Mouse (Mus musculus) hindbrain, postnatal 0 days (tissue): Measurements from ENCODE around the gene Btg1. TPM values are rescaled to one million over a fixed set of nuclear protein-coding genes. Genes with fewer than 3 reads are reported as not detected.

Experiments used
- ATAC-seq: fragments of 200-750 bp; cut with Nextera tagmentation; 2 replicates; pipeline ENCODE4 v1.8.0; 2017; ENCODE audit warnings: mild to moderate bottlenecking, moderate TSS enrichment, moderate library complexity
- DNase-seq: peaks from one replicate; pipeline ENCODE4 v3.0.0-alpha.2; 2015; ENCODE audit warnings: low spot score
- H3K27ac ChIP-seq: fragments of 300-500 bp; sonication (generic); 2 replicates; pipeline ENCODE4 v1.5.1; 2014; ENCODE audit warnings: mild to moderate bottlenecking
- H3K27me3 ChIP-seq: fragments of 300-500 bp; sonication (generic); 2 replicates; pipeline ENCODE4 v1.6.1; 2014; ENCODE audit warnings: low read length, mixed read lengths; ENCODE audit not compliant: insufficient read depth
- H3K36me3 ChIP-seq: fragments of 300-500 bp; sonication (generic); 2 replicates; pipeline ENCODE4 v1.6.1; 2014; ENCODE audit warnings: low read length, mixed read lengths; ENCODE audit not compliant: insufficient read depth
- H3K4me1 ChIP-seq: fragments of 300-500 bp; sonication (generic); 2 replicates; pipeline ENCODE4 v1.6.1; 2014; ENCODE audit warnings: antibody characterized with exemption, low read length, mixed read lengths; ENCODE audit not compliant: insufficient read depth
- H3K4me2 ChIP-seq: fragments of 300-500 bp; sonication (generic); 2 replicates; pipeline ENCODE4 v1.6.1; 2014; ENCODE audit warnings: low read depth, mild to moderate bottlenecking, low read length, moderate library complexity, mixed read lengths
- H3K4me3 ChIP-seq: fragments of 300-500 bp; sonication (generic); 2 replicates; pipeline ENCODE4 v1.5.1; 2014; ENCODE audit warnings: low read length
- H3K9ac ChIP-seq: fragments of 300-500 bp; sonication (generic); replicated peaks from 2 replicates; pipeline ENCODE4 v1.6.1; 2014; ENCODE audit warnings: mild to moderate bottlenecking, low read length, moderate library complexity, mixed read lengths
- H3K9me3 ChIP-seq: fragments of 300-500 bp; sonication (generic); 2 replicates; pipeline ENCODE4 v1.6.1; 2016; ENCODE audit warnings: low read length, mixed read lengths
- CTCF ChIP-seq: IDR thresholded peaks from 2 replicates; pipeline ENCODE4 v1.5.1; 2016; ENCODE audit warnings: antibody characterized with exemption, control low read depth, low read depth
- WGBS: fragments of 180-500 bp; shearing (Covaris S2); extraction: QIAGEN DNeasy Blood & Tissue Kit; methylation state at CpG from one replicate; pipeline ENCODE4 v1.1.7; 2014; 5-methylcytosine and 5-hydroxymethylcytosine counted together
- polyA plus RNA-seq: library from polyadenylated mRNA; unstranded; fragments of >200 nt; fragmentation: Nextera tagmentation; extraction: Ambion mirVana; gene quantifications from 2 replicates; pipeline ENCODE4 v1.2.1, GENCODE M21; 2015
- total RNA-seq: library from RNA; depleted of rRNA; stranded (reverse); fragments of >200 nt; gene quantifications from 2 replicates; pipeline ENCODE4 v1.2.3, GENCODE M21; 2014

Btg1 gene
- total and polyA plus RNA-seq, 2 experiments from 2014 or later: 18.9 to 28.6 TPM

DNA sequence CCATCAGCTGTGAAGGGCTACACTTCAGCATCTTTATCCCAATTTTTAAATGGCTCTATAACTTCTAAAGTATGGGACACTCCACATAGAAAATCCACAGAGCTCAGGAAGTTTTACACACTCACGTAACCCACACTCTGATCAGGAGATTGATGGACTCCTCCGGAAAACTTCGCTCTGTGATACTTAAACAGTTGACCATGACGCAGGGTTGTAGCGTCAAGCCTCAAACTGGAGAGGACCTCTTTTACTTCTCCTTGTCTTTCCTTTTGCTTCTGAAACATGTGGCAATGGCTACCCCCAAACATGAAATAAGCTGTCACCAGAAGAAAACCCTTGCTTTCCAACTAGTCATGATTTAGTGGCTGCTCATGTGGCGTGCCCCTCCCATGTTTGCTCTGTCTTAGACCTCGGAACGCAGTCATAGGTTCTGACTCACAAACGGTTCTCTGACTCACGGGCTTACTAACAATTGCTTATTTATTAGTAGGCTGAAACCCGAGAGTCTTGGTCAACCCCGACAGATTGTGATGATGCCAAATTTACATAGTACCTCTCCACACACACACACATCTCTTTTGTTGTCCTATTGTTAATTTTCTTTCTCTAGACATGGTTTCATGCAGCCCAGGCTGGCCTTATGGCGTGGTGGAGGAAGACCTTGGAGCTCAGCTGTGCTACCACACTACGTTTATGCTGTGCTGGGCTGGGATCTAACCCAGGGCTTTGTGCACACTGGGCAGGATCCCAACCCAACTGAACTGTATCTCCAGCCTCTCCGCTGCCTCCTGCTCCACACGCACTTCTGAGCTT, 11.5 kb downstream of the Btg1 start:
- WGBS: 82% methylated on average over 16 of the region's 16 CpGs
- DNase-seq (no peak), ATAC-seq (0 out of 2 replicates have a peak, but pooled peaks have one; percentile 30)
- peaks cover 17% of the 10 kb centered on the region for H3K4me1 ChIP-seq
- no peak overlapping the region for H3K4me2 ChIP-seq
- 0 out of 2 replicates have a peak, but pooled peaks cover 7% of the 10 kb centered on the region for H3K36me3 ChIP-seq
- H3K4me3 ChIP-seq: no peak overlapping the region
- TF ChIP-seq CTCF: no peak
- H3K9me3 ChIP-seq: no peaks in the 10 kb centered on the region
- no peak overlapping the region for H3K9ac ChIP-seq
- no peak overlapping the region for H3K27ac ChIP-seq
- H3K27me3 ChIP-seq: no peaks in the 10 kb centered on the region

DNA sequence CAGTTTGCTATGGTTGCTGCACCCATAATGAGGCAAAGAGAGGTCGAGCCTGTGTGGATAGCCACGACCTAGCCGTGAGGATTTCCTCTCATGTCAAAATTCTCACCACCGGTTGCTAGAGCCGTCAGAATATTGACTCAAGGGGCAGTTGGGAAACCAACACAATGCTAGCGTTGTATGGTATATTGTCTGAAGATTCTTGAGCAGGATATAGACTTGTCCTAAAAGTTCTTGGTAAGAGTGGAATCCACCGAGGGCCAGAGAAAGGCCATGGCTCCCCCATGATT, 12.1 kb downstream of the Btg1 start:
- Histone ChIP-seq H3K27me3 (no peaks in the 10 kb centered on the region), H3K9ac (no peak overlapping the region), H3K9me3 (no peaks in the 10 kb centered on the region), H3K4me2 (no peak overlapping the region), H3K4me3 (no peak overlapping the region), H3K27ac (no peak overlapping the region), H3K4me1 (peaks cover 14% of the 10 kb centered on the region; the same call in 1 of the 2 replicates), H3K36me3 (0 out of 2 replicates have a peak, but pooled peaks cover 7% of the 10 kb centered on the region)
- ATAC-seq (no peak), DNase-seq (no peak)
- TF ChIP-seq CTCF: no peak
- 84% methylated on average over 7 of the region's 7 CpGs for WGBS

DNA sequence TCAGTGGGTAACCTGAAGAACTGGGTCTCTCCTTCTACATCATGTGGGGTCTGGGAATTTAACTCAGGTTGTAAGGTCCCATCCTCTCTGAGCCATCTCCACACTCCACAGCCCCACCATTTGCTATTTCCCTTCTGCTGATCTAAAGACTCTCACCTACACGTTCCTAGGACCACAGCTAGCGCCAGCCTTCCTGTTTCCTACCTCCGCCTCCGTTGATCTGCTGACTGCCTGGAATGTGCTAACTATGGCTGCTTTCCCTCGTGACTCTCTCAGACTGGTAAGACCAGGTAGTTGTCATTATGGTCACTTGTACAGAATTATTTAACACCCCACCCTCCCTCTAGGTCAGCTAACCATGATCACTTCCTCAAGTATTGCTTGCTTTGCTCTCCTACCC, 13.3 kb downstream of the Btg1 start:
- Histone ChIP-seq H3K27me3 (no peaks in the 10 kb centered on the region), H3K4me1 (0 out of 2 replicates have a peak, but pooled peaks cover 8% of the 10 kb centered on the region), H3K4me3 (no peak overlapping the region), H3K27ac (no peak overlapping the region), H3K9ac (no peak overlapping the region), H3K9me3 (no peaks in the 10 kb centered on the region), H3K36me3 (0 out of 2 replicates have a peak, but pooled peaks cover 7% of the 10 kb centered on the region), H3K4me2 (no peak overlapping the region)
- WGBS: 86% methylated on average over 5 of the region's 5 CpGs
- DNase-seq: no peak
- no peak for ATAC-seq
- no peak for TF ChIP-seq CTCF

DNA sequence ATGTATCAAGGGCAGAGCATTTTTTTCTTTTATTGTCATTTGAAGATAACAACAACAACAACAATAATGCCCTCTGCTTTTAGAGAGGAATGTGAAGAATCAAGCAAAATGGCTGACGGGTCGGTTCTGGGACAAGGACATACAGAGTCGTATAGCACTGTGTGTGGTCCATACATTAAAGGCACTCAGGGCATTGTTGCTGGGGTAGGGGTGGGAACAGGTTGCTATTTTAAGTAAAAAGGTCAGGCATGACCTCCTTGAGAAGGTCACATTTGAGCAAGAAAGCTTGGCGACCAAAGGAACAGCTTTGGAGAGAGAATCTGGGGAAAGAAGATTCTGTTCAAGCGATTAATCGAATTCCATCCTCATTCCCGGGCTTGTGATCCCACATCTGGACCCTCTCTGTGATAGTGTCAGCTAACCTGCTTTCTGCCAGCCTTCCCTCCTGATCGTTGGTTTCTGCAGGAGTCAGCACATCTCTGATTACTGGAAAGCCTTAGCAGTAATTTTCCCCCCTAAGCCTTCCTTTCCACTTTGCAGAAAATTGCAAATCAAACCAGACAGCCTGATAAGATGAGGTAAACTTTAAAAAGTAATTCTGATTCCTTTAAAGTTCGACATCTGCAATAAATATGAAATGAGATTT, 14.4 kb downstream of the Btg1 start:
- H3K4me1 ChIP-seq: 0 out of 2 replicates have a peak, but pooled peaks cover 8% of the 10 kb centered on the region
- H3K36me3 ChIP-seq: 0 out of 2 replicates have a peak, but pooled peaks cover 7% of the 10 kb centered on the region
- H3K9ac ChIP-seq: no peak overlapping the region
- TF ChIP-seq CTCF: no peak
- H3K9me3 ChIP-seq: no peaks in the 10 kb centered on the region
- no peak overlapping the region for H3K4me3 ChIP-seq
- H3K27me3 ChIP-seq: no peaks in the 10 kb centered on the region
- WGBS: 54% methylated on average over 9 of the region's 9 CpGs
- no peak for DNase-seq
- no peak overlapping the region for H3K4me2 ChIP-seq
- H3K27ac ChIP-seq: no peak overlapping the region; the same call in 1 of the 2 replicates
- ATAC-seq: no peak

DNA sequence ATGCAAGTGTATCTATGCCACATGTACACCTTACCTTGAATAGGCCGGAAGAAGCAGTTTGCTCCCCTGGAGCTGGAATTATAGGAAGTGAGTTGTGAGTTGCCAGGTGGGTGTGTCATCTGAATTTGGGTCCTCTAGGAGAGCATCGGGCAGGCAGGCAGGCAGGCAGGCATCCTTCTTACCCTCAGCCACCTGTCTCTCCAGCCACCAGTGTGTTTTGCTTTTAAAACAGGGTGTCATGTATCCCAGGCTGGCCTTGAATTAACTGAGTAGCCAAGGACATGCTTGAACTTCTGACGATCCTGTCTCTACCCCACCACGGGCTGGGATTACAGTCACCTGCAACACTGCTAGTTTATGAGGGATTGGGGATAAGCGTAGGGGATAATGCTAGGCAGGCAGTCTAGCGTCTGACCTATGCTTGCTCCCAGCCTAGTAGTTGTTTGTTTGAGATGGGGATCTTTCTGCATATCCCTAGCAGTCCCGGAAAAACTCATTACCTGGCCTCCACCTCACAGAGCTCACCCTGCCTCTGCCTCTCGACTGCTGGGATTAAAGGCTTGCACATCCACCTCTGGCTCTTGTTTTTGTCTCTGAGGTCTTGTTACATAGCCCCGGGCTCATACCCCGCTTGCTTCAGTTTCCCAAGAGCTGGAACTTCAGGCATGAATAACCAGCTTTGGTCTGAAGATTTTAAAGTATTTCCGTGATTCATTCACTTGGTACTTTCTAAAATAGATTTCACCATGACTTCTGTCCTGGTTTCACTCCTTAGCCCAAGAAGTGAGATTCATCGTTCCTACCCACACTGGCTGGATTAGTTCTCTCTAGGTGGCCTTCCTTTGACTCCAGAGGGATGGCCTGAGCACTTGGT, 15.7 kb downstream of the Btg1 start:
- Histone ChIP-seq H3K4me1 (0 out of 2 replicates have a peak, but pooled peaks cover 8% of the 10 kb centered on the region), H3K27me3 (no peaks in the 10 kb centered on the region), H3K27ac (no peak overlapping the region), H3K9ac (no peak overlapping the region), H3K9me3 (no peaks in the 10 kb centered on the region), H3K36me3 (0 out of 2 replicates have a peak, but pooled peaks cover 7% of the 10 kb centered on the region), H3K4me2 (no peak overlapping the region), H3K4me3 (no peak overlapping the region)
- DNase-seq (no peak), ATAC-seq (no peak)
- TF ChIP-seq CTCF: no peak
- 80% methylated on average over 12 of the region's 12 CpGs for WGBS

DNA sequence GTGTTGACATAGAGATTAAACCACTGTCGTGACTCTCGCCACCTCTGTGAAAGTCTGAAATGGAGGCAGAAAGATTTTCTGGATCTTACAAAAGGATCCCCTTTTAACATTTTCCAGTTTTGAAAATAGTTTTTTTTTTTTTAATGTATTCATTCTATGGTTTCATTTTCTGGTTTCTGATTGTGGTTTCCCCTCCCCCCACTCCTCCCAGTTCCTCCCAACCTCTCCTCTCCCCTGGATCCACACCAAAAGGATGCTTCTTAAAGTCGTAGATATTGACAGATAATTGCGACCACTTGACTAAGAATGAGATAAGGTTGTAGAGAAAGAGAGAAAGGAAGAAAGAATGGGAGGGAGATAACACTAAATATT, 16.3 kb downstream of the Btg1 start:
- 74% methylated on average over 4 of the region's 4 CpGs for WGBS
- no peak for DNase-seq

More for the DNA sequence above, 16.3 kb downstream of the Btg1 start:
- TF ChIP-seq CTCF: no peak
- no peak for ATAC-seq
- Histone ChIP-seq H3K36me3 (0 out of 2 replicates have a peak, but pooled peaks cover 7% of the 10 kb centered on the region), H3K4me2 (no peak overlapping the region), H3K27me3 (no peaks in the 10 kb centered on the region), H3K9me3 (no peaks in the 10 kb centered on the region), H3K4me1 (0 out of 2 replicates have a peak, but pooled peaks cover 8% of the 10 kb centered on the region), H3K9ac (no peak overlapping the region), H3K27ac (no peak overlapping the region), H3K4me3 (no peak overlapping the region)
